Mouse (Mus musculus): ENCODE results near the gene Slc16a11.

- TF ChIP-seq CTCF (IDR thresholded peaks at IDR 0.05; ENCODE audit: control insufficient read depth, insufficient read depth, insufficient read length): no peak
- no peak for TF ChIP-seq MYOG (IDR thresholded peaks at IDR 0.05; ENCODE audit: control insufficient read depth, extremely low read depth, insufficient read length)
- TF ChIP-seq USF1 (IDR thresholded peaks at IDR 0.05; ENCODE audit: low read depth): no peak
- TF ChIP-seq CEBPB (IDR thresholded peaks at IDR 0.05; ENCODE audit: low read depth): no peak
- no peak for TF ChIP-seq MAX (IDR thresholded peaks at IDR 0.05)
- no peak for TF ChIP-seq MYOD1 (IDR thresholded peaks at IDR 0.05; ENCODE audit: control insufficient read depth, insufficient read length, low read depth)
- no peak for TF ChIP-seq FOSL1 (IDR thresholded peaks at IDR 0.05; ENCODE audit: insufficient read depth, low read length, poor library complexity, severe bottlenecking)
Observed at GRCm38 (mm10) chr11:70218741-70219470, 6.4 kb downstream of the Slc16a11 start.
